Comparison of ENCODE assay signal across 18 mouse cellular contexts in the genomic region with DNA sequence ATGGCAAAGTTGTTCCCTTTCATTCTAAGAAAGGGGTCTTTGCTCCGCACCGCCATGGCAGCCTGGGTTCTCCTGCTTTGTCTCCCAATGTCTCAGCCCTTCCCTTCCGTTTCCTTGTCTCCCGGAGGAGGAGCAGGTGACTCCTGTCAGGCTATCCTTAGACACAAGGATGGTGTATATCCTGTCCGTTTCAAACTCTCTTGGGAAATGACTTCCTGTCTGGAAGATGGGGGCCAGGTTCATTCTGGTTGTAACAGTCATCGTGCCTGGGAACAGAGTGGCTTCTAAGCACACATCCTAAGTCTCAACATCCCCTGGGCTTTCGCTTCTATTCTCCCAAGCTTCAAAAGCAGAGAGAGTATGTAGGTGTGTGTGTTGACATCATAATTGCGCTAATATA.
DNase-seq lines count a peak whose midpoint lies in the region; ATAC-seq and TF ChIP-seq lines count a peak whose summit lies in the region.
"Had no signal": no experiment of that assay in that cellular context is flagged by ENCODE, and none has a peak within 500 bp of the region (broad histone marks: within the 10 kb centered on the region; RNA-seq: fewer than 3 reads in every experiment).

No protein-coding gene starts in this region.

- no peaks in the 10 kb centered on the region for H3K9me3 ChIP-seq in heart, embryonic 11.5 days (replicated peaks; ENCODE audit: control insufficient read depth, low read length)
- H3K9me3 ChIP-seq: embryonic facial prominence, embryonic 10.5 days; embryonic facial prominence, embryonic 12.5 days; forebrain, embryonic 13.5 days; forebrain, embryonic 15.5 days had no signal

- intact Hi-C loops in heart, adult 2 months (cut with DNase I), result loop anchor here (5.0 to 10.0 kb wide), 5 partner anchors 152 to 567 kb away; no protein-coding TSS in a partner anchor

- ATAC-seq in heart, embryonic 11.5 days (replicated peaks; ENCODE audit: insufficient number of reproducible peaks, low FRiP score, low TSS enrichment), result no peak
- ATAC-seq: forebrain, embryonic 13.5 days; forebrain, embryonic 15.5 days had no signal

- DNase-seq in heart, adult 2 months, result peak in 1 of 2 experiments; percentile 26
- no peak for DNase-seq in heart, postnatal 4 days
- DNase-seq in heart, adult 9 months (ENCODE audit: low spot score in 2 of 2), result peak; percentile 34 to 76
- DNase-seq in kidney, adult 2 months, result no peak
- DNase-seq: adrenal gland, adult 2 months; adrenal gland, postnatal 10 days; adrenal gland, postnatal 25 days; cerebellum, adult 11-12 months; cerebellum, adult 2 months; cerebellum, adult 9-10 months; cerebellum, postnatal 10 days; cerebellum, postnatal 25 days had no signal

- 40% methylated on average over 8 of the region's 8 CpGs for WGBS in heart, adult 2 months
- 74% methylated on average over 8 of the region's 8 CpGs for WGBS in heart, embryonic 11.5 days (ENCODE audit: insufficient replicate concordance)
- 68% methylated on average over 8 of the region's 8 CpGs for WGBS in kidney, adult 2 months

- H3K36me3 ChIP-seq in heart, adult 2 months (ENCODE audit: control insufficient read depth, insufficient read depth, low read length), result 0 out of 2 replicates have a peak, but pooled peaks cover 3% of the 10 kb centered on the region
- H3K36me3 ChIP-seq in heart, embryonic 11.5 days (ENCODE audit: control insufficient read depth, insufficient read depth, low read length), result no peaks in the 10 kb centered on the region
- no peaks in the 10 kb centered on the region for H3K36me3 ChIP-seq in kidney, adult 2 months (ENCODE audit: control insufficient read depth, insufficient read depth, low read length)
- H3K36me3 ChIP-seq: embryonic facial prominence, embryonic 10.5 days; embryonic facial prominence, embryonic 12.5 days; forebrain, embryonic 15.5 days had no signal

- 0 out of 2 replicates have a peak, but pooled peaks have one; percentile 30 for TF ChIP-seq EP300 in heart, adult 2 months (IDR thresholded peaks at IDR 0.05; ENCODE audit: insufficient read depth, low read depth, low read length)

- H3K4me2 ChIP-seq in heart, embryonic 11.5 days, result no peak overlapping the region
- H3K4me2 ChIP-seq: embryonic facial prominence, embryonic 12.5 days; forebrain, embryonic 13.5 days; forebrain, embryonic 15.5 days had no signal

- no peak overlapping the region; the same call in 1 of the 2 replicates for H3K4me3 ChIP-seq in heart, adult 2 months
- no peak overlapping the region for H3K4me3 ChIP-seq in heart, embryonic 11.5 days (ENCODE audit: low read depth, low read length)
- H3K4me3 ChIP-seq in brown adipose tissue, adult 24 weeks (ENCODE audit: insufficient read depth, low read depth, low read length), result no peak overlapping the region
- no peak overlapping the region for H3K4me3 ChIP-seq in kidney, adult 2 months (ENCODE audit: insufficient read depth, low read depth, low read length)
- H3K4me3 ChIP-seq: embryonic facial prominence, embryonic 10.5 days; embryonic facial prominence, embryonic 12.5 days; forebrain, embryonic 13.5 days; forebrain, embryonic 15.5 days had no signal

- H3K27ac ChIP-seq in heart, adult 2 months, result no peak overlapping the region; the same call in 1 of the 2 replicates
- H3K27ac ChIP-seq in heart, embryonic 11.5 days (ENCODE audit: low read depth, low read length), result no peak overlapping the region
- H3K27ac ChIP-seq in brown adipose tissue, adult 24 weeks (replicated peaks; ENCODE audit: low read depth, low read length), result 0 out of 2 replicates have a peak overlapping the region, but pooled peaks have one; percentile 18
- no peak overlapping the region for H3K27ac ChIP-seq in kidney, adult 2 months (ENCODE audit: insufficient read depth, low read depth, low read length)
- H3K27ac ChIP-seq: embryonic facial prominence, embryonic 10.5 days; embryonic facial prominence, embryonic 12.5 days; forebrain, embryonic 13.5 days; forebrain, embryonic 15.5 days had no signal

- no peak for TF ChIP-seq CTCF in heart, adult 2 months (IDR thresholded peaks at IDR 0.05)
- TF ChIP-seq CTCF in kidney, adult 2 months (conservative IDR thresholded peaks at IDR 0.05; ENCODE audit: insufficient read depth, insufficient read length, low read depth, low read length), result no peak

- no peak for TF ChIP-seq POLR2A in heart, adult 2 months (IDR thresholded peaks at IDR 0.05; ENCODE audit: insufficient read depth, low read depth, low read length)
- no peak for TF ChIP-seq POLR2A in kidney, adult 2 months (IDR thresholded peaks at IDR 0.05; ENCODE audit: low read depth, low read length)

- H3K4me1 ChIP-seq in heart, adult 2 months (ENCODE audit: control insufficient read depth, insufficient read depth, low read length), result peaks cover 16% of the 10 kb centered on the region
- H3K4me1 ChIP-seq in heart, embryonic 11.5 days (ENCODE audit: control insufficient read depth, insufficient read depth, low read length), result no peaks in the 10 kb centered on the region
- peaks cover 17% of the 10 kb centered on the region; the same call in 1 of the 2 replicates for H3K4me1 ChIP-seq in brown adipose tissue, adult 24 weeks (ENCODE audit: control insufficient read depth, insufficient read depth, insufficient read length, low read length)
- H3K4me1 ChIP-seq in kidney, adult 2 months (ENCODE audit: control insufficient read depth, insufficient read depth, low read length), result no peaks in the 10 kb centered on the region
- H3K4me1 ChIP-seq: embryonic facial prominence, embryonic 10.5 days; embryonic facial prominence, embryonic 12.5 days had no signal

- no peaks in the 10 kb centered on the region for H3K27me3 ChIP-seq in heart, adult 2 months (ENCODE audit: control insufficient read depth, insufficient read depth, low read length)
- H3K27me3 ChIP-seq in heart, embryonic 11.5 days (ENCODE audit: control insufficient read depth, insufficient read depth, low read length), result no peaks in the 10 kb centered on the region
- H3K27me3 ChIP-seq in kidney, adult 2 months (replicated peaks; ENCODE audit: control insufficient read depth, insufficient read depth, low read length), result no peaks in the 10 kb centered on the region
- H3K27me3 ChIP-seq: embryonic facial prominence, embryonic 12.5 days; forebrain, embryonic 13.5 days; forebrain, embryonic 15.5 days had no signal

- no peaks in the 10 kb centered on the region for H3K79me2 ChIP-seq in heart, adult 2 months (replicated peaks; ENCODE audit: control insufficient read depth, insufficient read depth, low read length)

- no peak overlapping the region for H3K9ac ChIP-seq in heart, adult 2 months (ENCODE audit: low read depth, low read length)
- H3K9ac ChIP-seq in heart, embryonic 11.5 days (ENCODE audit: low read depth, low read length), result no peak overlapping the region
- H3K9ac ChIP-seq: embryonic facial prominence, embryonic 12.5 days; forebrain, embryonic 13.5 days; forebrain, embryonic 15.5 days had no signal

Comparison
In these comparisons a context has a peak if more than half of its experiments do, and no peak if none do; other contexts are left out.
1. DNase-seq: peak in heart, adult 9 months (2 of 2); none in heart, postnatal 4 days (single experiment) and kidney, adult 2 months (single experiment).